In genomic region chr17:24072919-24073696, GRCm38 (mm10) we compare ENCODE assay signal across 8 mouse cellular contexts. TPM values are rescaled to one million over a fixed set of nuclear protein-coding genes. Genes with fewer than 3 reads are reported as not detected.
DNase-seq lines count a peak whose midpoint lies in the region; ATAC-seq and TF ChIP-seq lines count a peak whose summit lies in the region.

Gene Kctd5, minus strand, starts transcription at chr17:24073485.

- DNase-seq in gastrocnemius, adult 8-10 months (ENCODE audit: low spot score in 2 of 2) = peak; percentile 89 to 93
- peak; percentile 92 for DNase-seq in hindlimb bud, embryonic 11.5 days (ENCODE audit: extremely low spot score, low read depth, low spot score)
- DNase-seq in left cerebral cortex, adult 8-10 months (ENCODE audit: low spot score in 2 of 2) = peak; percentile 89 to 96
- DNase-seq in right cerebral cortex, postnatal 10 days (ENCODE audit: low spot score in 2 of 2) = peak; percentile 97
- peak; percentile 90 for DNase-seq in urinary bladder, postnatal 25 days (ENCODE audit: low spot score)

- TF ChIP-seq CTCF in cortical plate, adult 2 months (IDR thresholded peaks at IDR 0.05; ENCODE audit: extremely low read depth, insufficient read depth, low read length) = no peak

- peak within 1 kb of the TSS; percentile 18; the same call in 1 of the 2 replicates for H3K27ac ChIP-seq in cortical plate, adult 2 months (ENCODE audit: insufficient read depth, low read length)

- peak; percentile 87 for ATAC-seq in activated CD4-positive, CD25-positive, alpha-beta regulatory T cell, adult 4 months

- TF ChIP-seq POLR2A in cortical plate, adult 2 months (IDR thresholded peaks at IDR 0.05; ENCODE audit: extremely low read depth, insufficient read depth, low read length) = peak; percentile 85

- H3K9me3 ChIP-seq in megakaryocyte, embryonic 14.5 days = no peaks in the 10 kb centered on the region

- peaks cover 54% of the 10 kb centered on the region for H3K36me3 ChIP-seq in megakaryocyte, embryonic 14.5 days (replicated peaks; ENCODE audit: low read length)

- peaks cover 7% of the 10 kb centered on the region for H3K4me1 ChIP-seq in cortical plate, adult 2 months (ENCODE audit: control insufficient read depth, insufficient read depth, low read length)
- H3K4me1 ChIP-seq in megakaryocyte, embryonic 14.5 days = peaks cover 34% of the 10 kb centered on the region

- no peaks in the 10 kb centered on the region for H3K27me3 ChIP-seq in megakaryocyte, embryonic 14.5 days (replicated peaks)

- H3K4me3 ChIP-seq in cortical plate, adult 2 months (ENCODE audit: insufficient read depth, low read length) = peak within 1 kb of the TSS; percentile 79
- H3K4me3 ChIP-seq in megakaryocyte, embryonic 14.5 days (replicated peaks) = peak within 1 kb of the TSS; percentile 97

RNA-seq across cellular contexts. Expression of gene Kctd5, which starts in this region (rescaled TPM):
- polyA plus RNA-seq in activated CD4-positive, CD25-positive, alpha-beta regulatory T cell, adult 4 months (2017; shearing (Covaris generic)) = 1 to 10 TPM; 5.5 to 6.4 TPM
- 23.5 and 25.1 TPM in 2 replicates for polyA plus RNA-seq in cortical plate, adult 2 months (2012; rRNA removed)
- total RNA-seq in gastrocnemius, adult 8-10 months (2022) = 1 to 10 TPM; 5.8 to 8.0 (median 6.1) TPM
- 10 to 100 TPM; 20.9 to 23.2 (median 21.9) TPM for total RNA-seq in left cerebral cortex, adult 8-10 months (2022)
- 5.6 and 38.5 TPM in 2 replicates for polyA plus RNA-seq in megakaryocyte, embryonic 14.5 days (2012; ENCODE audit: insufficient read depth, low replicate concordance)

Comparison
In these comparisons a context has a peak if more than half of its experiments do, and no peak if none do; other contexts are left out.
1. Peak in every context shown above with its lines: DNase-seq, ATAC-seq, H3K4me3 ChIP-seq and H3K27ac ChIP-seq.